Mouse (Mus musculus): ENCODE measurements at regions not wholly inside any gene's neighbourhood (a gene's known extent, or its start where the extent isn't known, plus 50 kb on each side); places are given as distances from the start of the nearest gene placed in this dataset.
"Not testable (repeated sequence)": the region's sequence is repeated elsewhere in the genome, so short reads cannot be mapped to it uniquely, and the experiment has no call there.

- no peak for DNase-seq
These were observed 100.0 kb downstream of the Wdr20rt start for GRCm38 (mm10) chr12:65325347-65325746.

DNA sequence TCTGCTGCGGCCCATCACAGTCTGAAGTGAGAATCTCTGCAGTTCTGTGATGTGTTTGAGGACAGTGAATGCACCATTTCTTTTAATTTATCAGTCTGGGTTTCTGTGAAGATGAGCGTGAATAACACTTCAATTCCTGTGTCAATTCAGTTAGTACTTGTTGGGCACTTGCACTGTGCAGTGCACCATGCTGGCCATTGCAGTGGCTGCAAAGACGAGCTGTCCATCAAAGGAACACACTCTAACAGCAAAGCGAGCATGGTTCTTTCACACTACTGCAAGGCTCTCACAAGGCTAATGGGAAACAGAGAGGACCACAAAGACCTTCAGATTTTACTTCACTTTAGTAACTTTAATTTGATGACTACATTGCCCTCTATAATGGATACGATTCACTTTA lies 103.2 kb downstream of the Wdr20rt start:
- no peak for DNase-seq

GRCm38 (mm10) chr12:65329678-65330077 lies 104.4 kb downstream of the Wdr20rt start:
- DNase-seq = no peak

DNA sequence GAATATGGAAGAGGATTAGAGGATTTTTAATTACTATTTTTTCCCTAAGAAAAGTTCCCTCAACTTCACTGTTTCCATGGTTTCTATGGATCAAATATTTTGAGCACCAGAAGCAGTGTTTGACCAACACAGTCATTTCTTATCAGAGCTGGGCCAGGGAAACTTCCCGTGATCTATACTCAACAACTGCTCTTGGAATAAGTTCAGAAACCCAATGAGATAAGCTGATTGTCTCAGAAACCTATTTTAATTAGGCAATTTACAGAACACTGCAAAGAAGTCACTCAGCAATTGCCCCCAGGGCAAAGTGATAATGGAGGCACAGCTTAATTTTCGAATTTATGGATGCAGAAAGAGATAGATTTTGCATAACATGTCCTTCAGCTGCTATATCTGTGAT lies 114.7 kb downstream of the Wdr20rt start:
- DNase-seq = no peak

GRCm38 (mm10) chr12:65347251-65347650 lies 121.9 kb downstream of the Wdr20rt start:
- DNase-seq = no peak

GRCm38 (mm10) chr12:65349535-65349934 lies 124.2 kb downstream of the Wdr20rt start:
- DNase-seq = no peak

DNA sequence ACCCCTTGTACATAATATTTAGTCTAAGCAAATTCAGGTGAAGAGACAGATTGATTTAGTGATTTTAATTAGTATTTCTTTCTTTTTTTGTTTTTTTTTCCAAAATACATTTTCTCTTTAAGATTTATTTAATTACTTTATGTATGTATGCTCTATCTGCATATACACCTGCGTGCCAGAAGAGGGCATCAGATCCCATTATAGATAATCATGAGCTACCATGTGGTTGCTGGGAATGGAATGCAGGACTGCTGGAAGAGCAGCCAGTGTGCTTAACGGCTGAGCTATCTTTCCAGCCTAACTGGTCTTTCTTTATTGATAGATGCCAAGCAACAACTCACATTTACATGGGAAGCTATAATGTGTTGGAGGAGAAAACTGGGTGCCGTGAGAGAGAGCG lies 138.9 kb downstream of the Wdr20rt start:
- DNase-seq = no peak

- DNase-seq = no peak
These were observed 142.0 kb downstream of the Wdr20rt start for GRCm38 (mm10) chr12:65367334-65367733.

- no peak for DNase-seq
These were observed 142.6 kb downstream of the Wdr20rt start for GRCm38 (mm10) chr12:65367866-65368419.

GRCm38 (mm10) chr12:65371650-65372049 lies 146.3 kb downstream of the Wdr20rt start:
- no peak for DNase-seq

- DNase-seq = no peak
These were observed 154.0 kb downstream of the Wdr20rt start for GRCm38 (mm10) chr12:65379321-65379720.

GRCm38 (mm10) chr12:65382118-65382791 lies 156.9 kb downstream of the Wdr20rt start:
- DNase-seq = peak; percentile 25

GRCm38 (mm10) chr12:65382796-65383195 lies 157.5 kb downstream of the Wdr20rt start:
- DNase-seq = not testable (repeated sequence)

GRCm38 (mm10) chr12:65386005-65386645 lies 160.8 kb downstream of the Wdr20rt start:
- DNase-seq = no peak

GRCm38 (mm10) chr12:65387042-65387441 lies 161.7 kb downstream of the Wdr20rt start:
- DNase-seq = no peak

DNA sequence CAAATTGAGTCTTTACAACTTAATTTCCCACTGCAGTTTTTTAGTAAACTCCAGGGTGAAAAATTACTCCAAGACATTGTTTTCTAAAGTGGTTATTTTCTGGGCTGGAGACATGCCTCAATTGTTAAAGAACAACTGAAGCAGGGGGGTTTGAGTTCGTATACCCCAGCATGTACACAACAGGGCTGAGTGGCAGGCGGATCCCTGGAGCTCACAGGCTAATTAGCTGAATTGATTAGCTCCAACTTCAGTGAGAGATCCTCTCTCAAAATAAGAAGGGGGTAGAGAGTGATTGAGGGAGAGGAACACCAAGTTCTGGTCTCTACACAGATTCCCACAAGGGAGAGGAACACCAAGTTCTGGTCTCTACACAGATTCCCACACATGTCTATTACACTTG lies 164.2 kb downstream of the Wdr20rt start:
- DNase-seq = no peak

DNA sequence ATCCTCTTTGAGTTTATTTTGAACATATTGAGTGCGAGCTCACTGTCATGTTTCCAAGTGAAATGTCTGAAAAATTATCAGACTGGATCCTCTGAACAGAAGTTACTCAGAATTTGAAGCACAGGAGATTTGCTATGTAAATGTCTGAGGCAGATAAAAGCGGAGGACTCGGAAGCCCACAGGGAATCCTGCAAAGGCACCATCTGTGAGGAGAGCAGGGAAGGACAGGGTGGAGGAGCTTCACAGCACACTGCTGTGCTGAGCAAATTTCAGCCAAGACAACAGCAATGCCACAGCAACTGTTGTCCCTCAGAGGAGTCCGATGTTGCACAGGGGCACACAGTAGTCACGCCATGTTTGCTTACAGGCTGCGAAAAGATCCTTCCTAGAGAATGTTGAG lies 165.0 kb downstream of the Wdr20rt start:
- no peak for DNase-seq

- DNase-seq = peak; percentile 74
These were observed 176.6 kb downstream of the Wdr20rt start for GRCm38 (mm10) chr12:65401728-65402419.

DNA sequence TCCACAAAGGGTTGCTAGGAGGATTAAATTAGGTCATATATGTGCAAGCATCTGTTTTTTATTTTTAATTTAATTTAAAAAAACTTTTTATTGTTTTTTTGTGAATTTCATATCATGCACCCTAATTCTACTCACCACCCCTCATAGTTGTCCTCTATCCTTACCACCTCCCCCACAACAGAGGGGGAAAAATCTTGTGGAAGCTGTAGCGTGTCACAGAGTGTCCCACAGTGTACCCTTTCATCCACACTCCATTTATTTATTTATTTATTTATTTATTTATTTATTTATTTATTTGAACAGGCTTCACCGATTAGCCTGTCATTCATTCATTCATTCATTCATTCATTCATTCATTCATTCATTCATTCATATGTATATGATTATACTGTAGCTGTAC lies 177.8 kb downstream of the Wdr20rt start:
- no peak for DNase-seq

GRCm38 (mm10) chr12:65413034-65413700 lies 187.8 kb downstream of the Wdr20rt start:
- no peak for DNase-seq

DNA sequence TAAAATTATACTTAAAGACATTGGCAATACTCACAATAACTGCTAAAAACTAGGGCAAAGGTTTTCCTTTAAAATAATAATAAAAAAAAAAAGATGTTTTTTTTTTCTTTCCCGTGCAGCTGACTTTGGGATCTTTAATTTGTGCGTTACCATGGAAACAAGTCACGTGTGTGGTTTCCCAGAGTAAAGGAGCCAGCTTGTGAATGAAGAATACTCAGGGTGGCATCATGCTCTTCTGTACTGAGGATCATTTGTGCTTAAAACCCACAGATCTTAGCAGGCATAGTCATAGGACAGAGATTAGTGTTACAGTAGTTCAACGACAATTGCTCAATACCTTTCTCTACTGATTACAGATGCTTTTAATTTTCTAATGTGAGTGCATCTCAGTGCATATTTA lies 189.1 kb downstream of the Wdr20rt start:
- DNase-seq = peak; percentile 43

DNA sequence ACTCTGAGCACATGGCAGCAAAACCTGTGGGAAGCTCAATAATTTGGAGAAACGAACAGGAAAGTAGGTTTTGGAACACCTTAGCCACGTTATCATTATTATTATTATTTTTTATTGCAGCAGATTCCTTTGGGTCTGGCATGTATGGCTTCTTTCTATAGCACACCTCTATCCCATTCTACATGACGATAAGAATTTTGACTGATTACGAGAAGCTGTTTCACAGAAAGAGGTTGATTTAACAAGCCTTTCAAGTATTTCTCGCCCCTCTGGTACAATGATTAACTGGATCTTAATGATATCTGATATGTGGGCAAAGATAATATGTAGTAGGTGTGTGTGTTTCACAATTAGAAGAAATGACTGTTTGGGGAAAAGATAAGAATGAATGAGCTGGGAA lies 191.6 kb downstream of the Wdr20rt start:
- DNase-seq = no peak

GRCm38 (mm10) chr12:65420127-65420526 lies 194.8 kb downstream of the Wdr20rt start:
- no peak for DNase-seq
